Mouse (Mus musculus) heart, adult 11 months (tissue): ENCODE data around the gene Kcnk7.
A peak's percentile ranks its signal among the peaks of the same experiment; 100 is the strongest.

Experiments used
- DNase-seq: peaks from one replicate; pipeline ENCODE4 v3.0.0; 2022

Kcnk7 gene

GRCm38 (mm10) chr19:5690343-5690735 lies 13.8 kb upstream of the Kcnk7 start:
- DNase-seq = peak; percentile 97

- peak; percentile 95 for DNase-seq
Observed at GRCm38 (mm10) chr19:5691601-5692000, 12.6 kb upstream of the Kcnk7 start.

GRCm38 (mm10) chr19:5692086-5692912 lies 11.9 kb upstream of the Kcnk7 start:
- peak; percentile 99 for DNase-seq

GRCm38 (mm10) chr19:5692913-5693396 lies 11.2 kb upstream of the Kcnk7 start:
- peak; percentile 95 for DNase-seq

GRCm38 (mm10) chr19:5693801-5694200 lies 10.4 kb upstream of the Kcnk7 start:
- peak; percentile 92 for DNase-seq

GRCm38 (mm10) chr19:5695849-5696462 lies 8.2 kb upstream of the Kcnk7 start:
- DNase-seq = peak; percentile 91

GRCm38 (mm10) chr19:5704801-5705571 lies 819 bp downstream of the Kcnk7 start:
- peak; percentile 96 for DNase-seq

- DNase-seq = peak; percentile 87
Observed at GRCm38 (mm10) chr19:5710068-5710467, 5.9 kb downstream of the Kcnk7 start.

GRCm38 (mm10) chr19:5710581-5710980 lies 6.4 kb downstream of the Kcnk7 start:
- peak; percentile 91 for DNase-seq

GRCm38 (mm10) chr19:5711218-5711617 lies 7.1 kb downstream of the Kcnk7 start:
- DNase-seq = peak; percentile 96

- DNase-seq = peak; percentile 96
Observed at GRCm38 (mm10) chr19:5711907-5712460, 7.8 kb downstream of the Kcnk7 start.

GRCm38 (mm10) chr19:5713255-5713654 lies 9.1 kb downstream of the Kcnk7 start:
- DNase-seq = peak; percentile 90

GRCm38 (mm10) chr19:5713730-5714129 lies 9.6 kb downstream of the Kcnk7 start:
- peak; percentile 99 for DNase-seq

- DNase-seq = peak; percentile 92
Observed at GRCm38 (mm10) chr19:5715793-5716688, 11.9 kb downstream of the Kcnk7 start.

GRCm38 (mm10) chr19:5716955-5717354 lies 12.8 kb downstream of the Kcnk7 start:
- DNase-seq = no peak

GRCm38 (mm10) chr19:5721233-5721632 lies 17.1 kb downstream of the Kcnk7 start:
- peak; percentile 92 for DNase-seq

GRCm38 (mm10) chr19:5722848-5723425 lies 18.8 kb downstream of the Kcnk7 start:
- DNase-seq = peak; percentile 91

- DNase-seq = peak; percentile 94
Observed at GRCm38 (mm10) chr19:5723934-5724548, 19.9 kb downstream of the Kcnk7 start.

- DNase-seq = peak; percentile 99
Observed at GRCm38 (mm10) chr19:5724549-5724941, 20.4 kb downstream of the Kcnk7 start.

GRCm38 (mm10) chr19:5725029-5725707 lies 21.0 kb downstream of the Kcnk7 start:
- peak; percentile 99 for DNase-seq
